Mouse (Mus musculus): ENCODE measurements around the gene Sars.

GRCm38 (mm10) chr3:108384425-108384824 lies 60.6 kb downstream of the Sars start:
- TF ChIP-seq POLR2A (IDR thresholded peaks at IDR 0.05; ENCODE audit: low read depth, low read length) = no peak
- TF ChIP-seq CTCF (IDR thresholded peaks at IDR 0.05; ENCODE audit: extremely low read depth, insufficient read length, insufficient replicate concordance, low read depth, low read length) = no peak
